Mouse (Mus musculus): ENCODE data around the gene Ackr2.

DNA sequence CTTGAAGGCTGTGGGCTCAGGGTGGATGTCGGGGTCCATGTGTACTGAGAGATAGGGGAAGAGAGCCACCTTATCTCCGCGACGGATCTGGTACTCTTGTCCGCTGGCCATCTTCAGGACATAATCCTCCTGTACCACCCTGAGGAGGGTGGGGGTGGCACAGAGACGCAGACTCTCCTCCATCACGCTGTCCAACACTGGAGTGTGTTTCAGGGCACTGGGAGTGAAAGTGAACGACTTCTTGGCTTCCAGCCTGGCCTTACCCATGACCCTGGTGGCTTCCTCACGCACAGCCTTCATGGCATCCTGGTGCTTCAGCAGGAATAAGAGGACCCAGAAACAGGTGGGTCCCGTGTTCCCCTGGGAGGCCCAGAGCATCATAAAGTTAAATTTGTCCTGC is 16.9 kb downstream of the Ackr2 start:
- TF ChIP-seq POLR2A (IDR thresholded peaks at IDR 0.05; ENCODE audit: borderline replicate concordance, extremely low read depth, low read depth, low read length) (no peak), CTCF (IDR thresholded peaks at IDR 0.05; ENCODE audit: insufficient read depth, low read length) (no peak)

Measured in lung, adult 2 months (tissue).